Mouse (Mus musculus): Measurements from ENCODE around the gene Ei24. TPM values are rescaled to one million over a fixed set of nuclear protein-coding genes. Genes with fewer than 3 reads are reported as not detected.

Gene Ei24
- 100 to 1,000 TPM in 1 of 2 experiments, 10 to 100 TPM in 1; 97.7 to 102 TPM for total RNA-seq (2021)
- long read RNA-seq, experiment 1, transcript Ei24-201 (11 exons, 2,220 nt), result major isoform, 45 of 65 reads
- long read RNA-seq, experiment 1, partial matches to known transcripts, result 2 of 65 reads
- long read RNA-seq, experiment 1, other reads (novel, unspliced or antisense), result 15 of 65 reads
- long read RNA-seq, experiment 2, transcript Ei24-201 (11 exons, 2,220 nt), result major isoform, 48 of 67 reads
- long read RNA-seq, experiment 2, partial matches to known transcripts, result 1 of 67 reads
- long read RNA-seq, experiment 2, other reads (novel, unspliced or antisense), result 17 of 67 reads

- no peak for TF ChIP-seq CTCF (conservative IDR thresholded peaks at IDR 0.05)
- H3K4me3 ChIP-seq, result peak within 1 kb of the TSS; percentile 89
- H3K27ac ChIP-seq, result peak within 1 kb of the TSS; percentile 94
- DNase-seq (ENCODE audit: low spot score in 2 of 2), result peak; percentile 90 to 92
Observed at GRCm38 (mm10) chr9:36796781-36797555, at the start of gene Ei24. Ei24 (minus strand) TSS chr9:36797393.

- no peak for TF ChIP-seq CTCF (conservative IDR thresholded peaks at IDR 0.05)
- Histone ChIP-seq H3K27ac (peak overlapping the region; percentile 36; the same call in 1 of the 2 replicates), H3K4me3 (no peak overlapping the region)
- DNase-seq (ENCODE audit: low spot score in 2 of 2), result no peak
Observed at GRCm38 (mm10) chr9:36846346-36846745, 49.2 kb upstream of the Ei24 start.

- no peak for TF ChIP-seq CTCF (conservative IDR thresholded peaks at IDR 0.05)
- peak overlapping the region; percentile 91 for H3K27ac ChIP-seq
- H3K4me3 ChIP-seq, result peak overlapping the region; percentile 82
- no peak for DNase-seq (ENCODE audit: low spot score in 2 of 2)
Observed at GRCm38 (mm10) chr9:36833914-36834313, 36.7 kb upstream of the Ei24 start.

GRCm38 (mm10) chr9:36833043-36833881 lies 36.1 kb upstream of the Ei24 start:
- H3K27ac ChIP-seq, result peak overlapping the region; percentile 91
- no peak for TF ChIP-seq CTCF (conservative IDR thresholded peaks at IDR 0.05)
- peak overlapping the region; percentile 82 for H3K4me3 ChIP-seq
- peak; percentile 39 to 46 for DNase-seq (ENCODE audit: low spot score in 2 of 2)

GRCm38 (mm10) chr9:36832529-36832928 lies 35.3 kb upstream of the Ei24 start:
- peak; percentile 93 to 94 for DNase-seq (ENCODE audit: low spot score in 2 of 2)
- peak; percentile 59 for TF ChIP-seq CTCF (conservative IDR thresholded peaks at IDR 0.05)
- peak overlapping the region; percentile 91 for H3K27ac ChIP-seq
- peak overlapping the region; percentile 82 for H3K4me3 ChIP-seq

GRCm38 (mm10) chr9:36831401-36831800 lies 34.2 kb upstream of the Ei24 start:
- TF ChIP-seq CTCF (conservative IDR thresholded peaks at IDR 0.05), result no peak
- H3K4me3 ChIP-seq, result no peak overlapping the region
- DNase-seq (ENCODE audit: low spot score in 2 of 2), result no peak
- H3K27ac ChIP-seq, result no peak overlapping the region

- H3K27ac ChIP-seq, result peak overlapping the region; percentile 63
- no peak for DNase-seq (ENCODE audit: low spot score in 2 of 2)
- no peak for TF ChIP-seq CTCF (conservative IDR thresholded peaks at IDR 0.05)
- no peak overlapping the region for H3K4me3 ChIP-seq
Observed at GRCm38 (mm10) chr9:36826612-36827363, 29.6 kb upstream of the Ei24 start.

GRCm38 (mm10) chr9:36822024-36822423 lies 24.8 kb upstream of the Ei24 start:
- Histone ChIP-seq H3K27ac (peak overlapping the region; percentile 94), H3K4me3 (peak overlapping the region; percentile 35)
- no peak for TF ChIP-seq CTCF (conservative IDR thresholded peaks at IDR 0.05)

GRCm38 (mm10) chr9:36821644-36822000 lies 24.4 kb upstream of the Ei24 start, which contains the start of gene Fez1:
Fez1 (plus strand) TSS chr9:36821864.
- peak within 1 kb of the TSS; percentile 94 for H3K27ac ChIP-seq
- H3K4me3 ChIP-seq, result peak within 1 kb of the TSS; percentile 35
- TF ChIP-seq CTCF (conservative IDR thresholded peaks at IDR 0.05), result no peak
- peak; percentile 92 to 96 for DNase-seq (ENCODE audit: low spot score in 2 of 2)

More at GRCm38 (mm10) chr9:36822024-36822423, 24.8 kb upstream of the Ei24 start:
- DNase-seq (ENCODE audit: low spot score in 2 of 2), result no peak

- TF ChIP-seq CTCF (conservative IDR thresholded peaks at IDR 0.05), result peak; percentile 55
- H3K4me3 ChIP-seq, result peak overlapping the region; percentile 35
- H3K27ac ChIP-seq, result peak overlapping the region; percentile 94
- no peak for DNase-seq (ENCODE audit: low spot score in 2 of 2)
Observed at GRCm38 (mm10) chr9:36820969-36821643, 23.9 kb upstream of the Ei24 start.

- H3K4me3 ChIP-seq, result no peak overlapping the region
- no peak for TF ChIP-seq CTCF (conservative IDR thresholded peaks at IDR 0.05)
- no peak for DNase-seq (ENCODE audit: low spot score in 2 of 2)
- no peak overlapping the region for H3K27ac ChIP-seq
Observed at GRCm38 (mm10) chr9:36818905-36819304, 21.7 kb upstream of the Ei24 start.
